Mouse (Mus musculus): Measurements from ENCODE around the gene Scgb1a1. TPM values are rescaled to one million over a fixed set of nuclear protein-coding genes. Genes with fewer than 3 reads are reported as not detected.

Gene Scgb1a1
- total RNA-seq, 2 experiments from 2014 or later = 0.63 TPM; not detected in 1

- no peak for DNase-seq
Measured at GRCm38 (mm10) chr19:9040649-9041048, 47.1 kb downstream of the Scgb1a1 start.

GRCm38 (mm10) chr19:9039928-9040327 lies 47.8 kb downstream of the Scgb1a1 start:
- no peak for DNase-seq

- DNase-seq = no peak
Measured at GRCm38 (mm10) chr19:9039266-9039665, 48.5 kb downstream of the Scgb1a1 start.

- no peak for DNase-seq
Measured at GRCm38 (mm10) chr19:9038136-9038535, 49.6 kb downstream of the Scgb1a1 start.

- no peak for DNase-seq
Measured at GRCm38 (mm10) chr19:9035101-9035500, 52.7 kb downstream of the Scgb1a1 start.

GRCm38 (mm10) chr19:9034480-9034879 lies 53.3 kb downstream of the Scgb1a1 start:
- DNase-seq = no peak

Other genes with a start within 250 kb of the Scgb1a1 start
- under 1 TPM; 0.66 to 0.77 TPM for gene Gng3, start 248.8 kb downstream of the Scgb1a1 start, total RNA-seq (2021)
- 10 to 100 TPM; 11.5 to 14.0 TPM for gene Lrrn4cl, start 237.2 kb downstream of the Scgb1a1 start, total RNA-seq (2021)
- 100 to 1,000 TPM; 169 to 172 TPM for gene Ubxn1, start 216.5 kb downstream of the Scgb1a1 start, total RNA-seq (2021)
- 10 to 100 TPM; 55.2 to 58.1 TPM for gene Uqcc3, start 207.0 kb downstream of the Scgb1a1 start, total RNA-seq (2021)
- gene Lbhd1, start 204.2 kb downstream of the Scgb1a1 start, total RNA-seq (2021) = 10 to 100 TPM in 1 of 2 experiments, 1 to 10 TPM in 1; 7.2 to 11.8 TPM
- gene Gm49403, start 204.0 kb downstream of the Scgb1a1 start, total RNA-seq (2021) = not detected
- 10 to 100 TPM; 25.6 to 29.6 TPM for gene 1810009A15Rik, start 199.1 kb downstream of the Scgb1a1 start, total RNA-seq (2021)
- gene Gm49416, start 199.0 kb downstream of the Scgb1a1 start, total RNA-seq (2021) = 1 to 10 TPM in 1 of 2 experiments, not detected in 1; 3.3 TPM
- 10 to 100 TPM; 10.7 to 14.6 TPM for gene Ints5, start 195.0 kb downstream of the Scgb1a1 start, total RNA-seq (2021)
- 10 to 100 TPM; 42.1 to 58.8 TPM for gene Ganab, start 189.9 kb downstream of the Scgb1a1 start, total RNA-seq (2021)
- 10 to 100 TPM; 23.4 to 27.6 TPM for gene B3gat3, start 167.6 kb downstream of the Scgb1a1 start, total RNA-seq (2021)
- 1 to 10 TPM; 4.2 to 5.6 TPM for gene Rom1, start 158.6 kb downstream of the Scgb1a1 start, total RNA-seq (2021)
- gene Eml3, start 158.4 kb downstream of the Scgb1a1 start, total RNA-seq (2021) = 10 to 100 TPM; 11.7 to 15.9 TPM
- 10 to 100 TPM; 37.7 to 49.7 TPM for gene Mta2, start 146.1 kb downstream of the Scgb1a1 start, total RNA-seq (2021)
- 10 to 100 TPM in 1 of 2 experiments, 1 to 10 TPM in 1; 9.1 to 11.2 TPM for gene Tut1, start 134.1 kb downstream of the Scgb1a1 start, total RNA-seq (2021)
- gene Eef1g, start 120.9 kb downstream of the Scgb1a1 start, total RNA-seq (2021) = 100 to 1,000 TPM; 640 to 671 TPM
- 100 to 1,000 TPM; 235 to 267 TPM for gene Ahnak, start 98.7 kb downstream of the Scgb1a1 start, total RNA-seq (2021)
- gene Asrgl1, start 47.7 kb upstream of the Scgb1a1 start, total RNA-seq (2021) = 10 to 100 TPM; 11.1 to 14.2 TPM